Mouse (Mus musculus) heart, postnatal 0 days (tissue): Measurements from ENCODE around the gene Antxr2.

Source experiments
- CTCF ChIP-seq: IDR thresholded peaks from 2 replicates; pipeline ENCODE4 v1.5.1; 2016; ENCODE audit warnings: antibody characterized with exemption, control low read depth, low read depth
- EP300 ChIP-seq: IDR thresholded peaks from 2 replicates; pipeline ENCODE4 v1.6.1; 2016; ENCODE audit warnings: antibody characterized with exemption, low read depth

DNA sequence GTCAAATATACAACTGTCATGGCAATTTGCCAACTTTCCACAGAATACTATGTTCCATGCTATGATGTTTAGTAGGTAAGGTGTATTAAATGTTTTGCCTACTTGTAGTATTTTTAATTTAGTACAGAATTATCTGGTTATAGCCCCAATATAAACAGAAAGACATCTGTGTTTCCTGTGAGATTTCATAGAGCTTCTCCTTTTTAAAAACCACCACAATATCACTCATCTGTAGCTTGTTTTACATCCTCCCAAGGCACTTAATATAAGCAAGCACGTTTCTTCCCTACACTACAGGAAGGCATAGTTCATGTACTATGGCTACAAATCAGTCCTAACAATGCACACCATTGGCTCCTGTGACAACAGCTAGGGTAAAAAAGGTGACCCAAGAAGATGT, 188.8 kb downstream of the Antxr2 start:
- TF ChIP-seq CTCF = no peak
- no peak for TF ChIP-seq EP300
